Mouse (Mus musculus): ENCODE results near the gene Traf3.

GRCm38 (mm10) chr12:111274447-111275149, 108.4 kb downstream of the Traf3 start:
- TF ChIP-seq CTCF (IDR thresholded peaks at IDR 0.05; ENCODE audit: low read depth) (no peak), EP300 (optimal IDR thresholded peaks at IDR 0.05) (no peak)

All from stomach, postnatal 0 days (tissue).